Mouse (Mus musculus) Muller cell, postnatal 12 days (primary cell): ENCODE data around the gene Mmp19.

Source experiments
- DNase-seq: peaks from one replicate; pipeline ENCODE4 v3.0.0-alpha.2; 2015; ENCODE audit errors: inconsistent ontology term

Gene Mmp19

DNA sequence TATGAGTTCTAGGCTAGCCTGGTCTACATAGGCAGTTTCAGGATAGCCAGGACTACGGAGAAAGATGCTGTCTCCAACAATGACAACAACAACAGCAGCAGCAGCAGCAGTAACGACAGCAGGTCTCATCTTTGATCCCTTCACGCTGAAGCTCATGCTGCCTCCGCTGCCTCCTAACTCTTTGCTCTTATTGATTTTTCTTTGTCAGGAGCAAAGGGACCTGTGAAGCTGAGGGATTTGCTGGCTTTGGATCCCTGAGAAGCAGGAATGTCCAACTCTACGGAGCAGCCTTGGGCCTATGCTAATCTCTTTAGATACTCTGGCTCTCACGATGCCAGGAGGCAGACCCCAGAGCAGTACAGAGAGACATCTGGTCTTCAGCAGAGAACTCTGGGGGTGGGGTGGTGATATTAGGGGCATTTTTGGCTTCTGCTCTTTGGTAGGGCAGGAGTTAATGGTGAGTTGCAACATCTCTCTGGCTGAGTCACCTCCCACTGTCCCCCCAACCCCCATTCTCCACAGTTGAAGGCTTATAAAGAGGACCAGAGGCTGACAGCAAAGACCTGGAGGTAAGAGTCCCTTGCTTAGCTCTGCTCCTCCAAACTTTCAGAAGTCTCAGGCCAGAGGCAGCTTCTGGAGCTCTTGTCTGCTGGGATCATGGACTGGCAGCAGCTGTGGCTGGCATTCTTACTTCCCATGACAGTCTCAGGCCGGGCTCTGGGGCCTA lies at the start of gene Mmp19:
Mmp19 (plus strand) TSS at position 513 of the 727 bp plus-strand sequence.
- peak; percentile 62 for DNase-seq

DNA sequence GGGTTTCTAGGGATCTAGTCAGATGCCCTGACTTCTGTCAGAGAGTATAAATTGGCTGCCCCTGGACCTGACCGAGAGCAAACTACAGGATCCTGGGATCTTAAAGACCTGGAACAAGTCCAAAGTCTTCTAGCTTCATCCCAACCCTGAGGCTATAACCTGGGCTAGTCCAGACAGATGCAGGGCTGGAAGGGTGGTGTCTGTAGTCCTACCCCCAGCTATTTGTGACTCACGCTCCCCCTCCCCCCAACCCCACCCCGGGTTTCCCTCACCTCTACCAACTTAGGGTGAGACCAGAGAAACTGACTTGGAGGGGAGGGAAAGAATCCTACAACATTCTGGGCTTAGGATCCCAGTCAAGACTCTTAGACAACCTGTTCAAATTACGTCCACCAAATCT lies 48.1 kb upstream of the Mmp19 start:
- DNase-seq, result no peak

DNA sequence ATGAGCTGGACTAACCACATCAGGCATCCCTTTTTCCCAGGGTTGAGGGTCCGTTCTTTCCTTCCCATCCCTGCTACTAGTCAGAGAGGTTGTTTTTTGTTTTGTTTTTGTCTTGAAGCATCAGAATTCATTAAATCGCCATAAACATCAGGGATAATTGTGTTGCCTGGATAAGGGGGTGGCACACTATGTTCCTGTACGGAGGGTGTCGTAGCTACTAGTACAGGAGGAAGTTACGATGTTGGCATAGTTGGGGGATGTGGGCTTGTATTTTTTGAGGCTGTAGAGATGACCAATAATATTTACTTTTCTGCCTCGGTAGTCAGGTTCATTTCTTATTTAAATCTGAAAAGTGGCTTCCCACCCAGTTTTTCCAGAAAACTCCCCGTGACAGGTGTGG lies 47.5 kb upstream of the Mmp19 start:
- no peak for DNase-seq

DNA sequence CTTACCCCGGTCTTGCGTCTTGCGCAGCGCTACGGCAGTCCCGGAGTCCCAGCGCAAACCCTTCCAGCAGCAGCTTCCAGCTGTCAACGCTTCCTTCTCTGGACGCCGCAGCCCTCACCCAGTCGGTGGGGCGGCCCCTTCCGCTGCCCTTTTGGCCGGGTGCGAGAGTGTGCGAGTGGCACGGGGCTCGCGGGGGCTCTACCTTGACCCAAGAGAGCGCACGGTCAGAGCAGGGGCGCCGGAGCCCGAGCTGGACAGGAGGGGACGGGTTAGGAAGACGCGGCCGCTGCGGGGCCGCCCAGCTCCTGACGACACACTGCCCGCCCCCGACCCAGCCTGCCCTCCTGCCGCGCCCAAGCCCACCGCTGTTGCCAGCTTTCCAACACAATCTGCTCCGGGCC lies 46.9 kb upstream of the Mmp19 start:
- peak; percentile 80 for DNase-seq

DNA sequence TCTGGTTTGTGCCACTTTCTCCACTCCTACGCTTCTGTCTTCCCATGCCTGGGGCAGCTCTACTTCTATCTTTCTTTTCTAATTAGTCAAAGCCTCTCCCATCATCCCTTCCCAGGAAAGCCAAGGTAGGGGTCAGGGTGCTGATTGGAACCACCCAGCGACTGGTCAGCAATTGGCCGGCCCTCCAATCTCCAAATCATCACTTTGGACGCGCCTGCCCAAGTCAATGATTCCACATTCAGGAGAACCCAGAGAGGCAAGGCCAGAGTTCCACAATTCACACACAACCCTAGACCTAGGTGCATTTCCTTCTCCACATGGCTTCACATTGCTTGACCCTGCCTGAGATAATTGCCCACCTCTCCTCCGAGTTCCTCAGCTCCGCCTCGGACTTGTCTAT lies 46.5 kb upstream of the Mmp19 start:
- no peak for DNase-seq

DNA sequence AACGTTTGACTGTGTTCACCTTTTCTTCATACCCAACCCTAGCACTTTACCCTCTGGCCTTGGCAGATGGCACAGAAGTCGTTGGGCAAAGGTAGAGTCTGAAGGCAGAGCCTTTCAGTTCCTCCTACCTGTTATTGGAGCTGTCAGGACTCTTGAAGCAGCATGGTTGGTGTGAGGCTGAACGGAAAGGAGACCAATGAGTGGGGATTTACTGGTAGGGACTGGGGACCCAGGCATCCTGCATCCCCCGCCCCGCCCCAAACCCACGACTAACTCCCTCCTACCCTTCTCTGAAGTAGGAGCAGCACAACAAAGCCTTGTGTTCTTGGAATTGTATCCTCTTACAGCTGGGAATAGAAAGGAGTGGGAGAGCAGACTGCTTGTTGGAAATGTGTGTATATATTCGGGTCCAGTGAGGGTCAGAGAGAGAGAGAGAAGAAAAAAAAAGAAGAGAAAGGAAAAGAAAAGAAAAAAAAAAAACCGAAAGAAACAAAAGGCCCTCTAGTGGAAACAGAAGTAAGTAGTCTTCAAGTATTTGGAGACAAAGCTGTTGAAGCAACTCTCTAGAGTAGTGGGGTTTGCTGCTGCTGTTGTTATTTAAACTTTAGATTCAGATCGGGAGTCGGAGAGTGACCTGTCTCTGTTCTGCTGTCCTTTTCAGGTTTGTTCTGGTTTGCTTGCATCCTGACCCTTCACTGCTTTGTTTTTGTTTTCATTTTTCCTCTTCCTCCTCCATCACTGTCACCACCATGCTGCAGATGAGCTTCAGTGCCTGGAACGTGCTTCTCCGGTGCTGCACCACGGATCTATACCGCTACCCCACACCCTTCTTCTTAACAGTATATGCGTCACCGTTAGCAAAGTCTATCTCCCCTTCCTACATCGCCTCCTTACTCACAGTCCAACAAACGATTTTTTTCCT lies 45.8 kb upstream of the Mmp19 start, which contains the start of gene Dgka:
Dgka (minus strand) TSS at position 176 of the 922 bp plus-strand sequence.
- DNase-seq, result peak; percentile 55

DNA sequence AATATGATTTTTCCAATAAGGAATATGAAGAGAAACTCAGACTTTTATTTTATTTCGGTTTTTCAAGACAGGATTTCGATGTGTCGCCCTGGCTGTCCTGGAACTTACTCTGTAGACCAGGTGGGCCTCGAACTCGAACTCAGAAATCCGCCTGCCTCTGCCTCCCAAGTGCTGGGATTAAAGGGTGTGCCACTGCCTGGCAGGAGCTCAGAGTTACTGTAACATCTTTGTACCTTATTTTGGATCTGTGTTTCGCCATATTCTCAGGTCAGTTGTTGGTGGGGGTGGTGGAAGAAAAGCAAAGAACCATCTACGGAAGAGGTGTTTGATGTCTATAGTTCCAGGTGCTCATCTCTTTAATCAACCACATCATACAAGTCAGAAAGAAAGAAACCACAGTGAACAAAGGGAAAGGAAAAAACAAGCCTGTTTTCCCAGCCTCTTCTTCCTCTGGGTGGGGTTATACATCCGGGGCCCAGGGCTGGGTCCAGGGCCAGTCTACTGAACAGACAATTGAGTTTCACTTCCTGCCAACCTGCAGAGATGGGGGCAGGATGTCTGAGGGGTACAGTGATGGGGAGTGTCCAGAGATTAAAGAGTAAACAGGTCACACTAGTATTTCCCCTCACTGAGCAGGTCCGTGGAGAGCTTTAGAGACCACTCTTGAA lies 44.6 kb upstream of the Mmp19 start:
- no peak for DNase-seq

DNA sequence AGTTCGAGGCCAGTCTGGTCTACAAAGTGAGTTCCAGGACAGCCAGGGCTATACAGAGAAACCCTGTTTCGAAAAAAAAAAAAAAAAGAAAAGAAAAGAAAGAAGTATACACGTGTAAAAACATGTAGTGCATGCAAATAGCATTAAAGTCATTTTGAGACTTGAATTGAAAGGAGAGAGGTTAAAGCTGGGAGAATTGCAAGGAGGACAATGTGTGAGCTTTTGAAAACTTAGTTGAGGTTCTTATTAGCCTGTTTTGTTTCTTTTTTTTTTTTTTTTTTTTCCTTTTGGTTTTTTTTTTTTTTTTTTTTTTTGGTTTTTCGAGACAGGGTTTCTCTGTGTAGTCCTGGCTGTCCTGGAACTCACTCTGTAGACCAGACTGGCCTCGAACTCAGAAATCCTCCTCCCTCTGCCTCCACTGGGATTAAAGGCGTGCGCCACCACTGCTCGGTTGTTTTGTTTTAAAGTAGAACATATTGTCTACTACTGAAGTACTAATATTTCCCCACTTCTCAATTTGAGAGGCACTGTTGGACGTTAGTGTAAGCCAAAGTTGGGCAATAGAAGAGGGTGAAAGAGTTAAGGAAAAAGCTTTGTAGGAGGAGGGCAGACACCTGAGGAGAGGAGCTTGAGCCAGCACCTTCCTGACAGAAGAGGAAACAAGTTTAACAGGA lies 43.6 kb upstream of the Mmp19 start:
- no peak for DNase-seq

DNA sequence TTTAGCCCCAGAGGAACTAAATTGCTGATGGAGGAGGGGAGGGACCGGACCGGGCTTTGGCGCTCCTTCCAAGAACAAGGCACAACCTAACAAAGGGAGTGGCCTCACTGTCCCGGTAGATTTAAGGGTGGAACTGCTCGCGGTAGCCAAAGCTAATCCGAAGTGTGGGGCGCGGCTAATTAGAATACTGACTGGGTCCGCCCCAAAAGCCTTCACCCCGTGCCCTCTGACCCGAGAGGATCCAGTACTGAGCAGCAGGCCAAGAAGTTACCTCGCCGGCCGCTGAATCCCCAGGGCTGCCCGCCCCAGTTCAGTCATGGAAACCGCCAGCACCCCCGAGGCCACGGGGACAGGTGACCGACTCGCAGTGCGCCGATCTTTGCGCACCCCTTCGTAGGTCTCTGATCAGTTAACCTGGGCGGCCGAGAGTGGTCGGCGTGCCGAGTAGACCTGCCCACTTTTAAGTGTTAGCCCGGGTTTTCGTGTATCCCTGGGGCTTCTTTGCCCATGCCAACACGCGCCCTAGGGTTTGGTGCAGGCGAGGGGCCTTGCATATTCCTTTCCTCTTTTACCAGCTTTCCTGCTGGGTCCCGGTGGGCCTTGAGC lies 43.0 kb upstream of the Mmp19 start, which contains the start of gene Pym1:
Pym1 (plus strand) TSS at position 244 of the 606 bp plus-strand sequence.
- DNase-seq, result peak; percentile 47

DNA sequence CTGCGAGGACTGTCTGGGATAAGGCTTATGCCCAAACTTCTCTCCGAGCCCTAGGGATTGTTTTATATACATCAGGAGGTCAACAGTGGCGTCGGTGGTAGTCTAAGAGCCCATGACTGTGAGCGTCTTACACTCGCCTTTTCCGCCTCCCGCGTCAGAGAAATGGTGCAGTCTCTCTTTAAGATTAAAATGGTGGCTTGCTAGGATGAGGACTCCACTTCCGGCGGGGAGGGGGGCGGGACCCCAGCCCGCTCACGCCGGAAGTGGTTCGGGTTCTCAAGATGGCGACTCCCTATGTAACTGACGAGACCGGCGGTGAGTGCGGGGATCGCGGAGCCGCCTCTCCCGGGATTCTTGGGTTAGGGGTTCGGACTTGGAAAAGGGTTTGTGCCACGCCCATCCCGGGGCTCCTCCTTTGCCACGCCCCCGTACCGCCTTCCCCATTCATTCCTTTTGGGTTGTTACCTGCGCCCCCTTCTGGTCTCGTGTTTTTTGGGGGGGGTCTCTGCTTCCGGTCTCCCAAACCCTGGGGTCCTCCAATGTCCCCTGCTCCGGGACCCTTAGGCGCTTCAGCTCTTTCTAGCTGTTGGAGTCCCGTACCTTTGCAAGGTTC lies 42.4 kb upstream of the Mmp19 start:
- DNase-seq, result peak; percentile 94

DNA sequence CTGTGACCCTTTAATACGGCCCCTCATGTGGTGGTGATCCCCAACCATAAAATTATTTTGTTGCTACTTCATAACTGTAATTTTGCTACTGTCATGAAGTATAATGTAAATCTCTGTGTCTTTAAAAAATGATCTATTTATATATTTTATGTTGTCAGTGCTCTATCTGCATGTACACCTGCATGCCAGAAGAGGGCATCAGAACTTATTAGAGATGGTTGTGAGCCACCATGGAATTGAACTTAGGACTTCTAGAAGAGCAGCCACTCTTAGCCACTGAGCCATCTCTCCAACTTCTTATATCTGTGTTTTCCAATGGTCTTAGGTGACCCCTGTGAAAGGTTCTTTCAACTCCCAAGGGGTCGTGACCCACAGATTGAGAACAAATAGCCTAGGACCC lies 17.8 kb upstream of the Mmp19 start:
- DNase-seq, result no peak

DNA sequence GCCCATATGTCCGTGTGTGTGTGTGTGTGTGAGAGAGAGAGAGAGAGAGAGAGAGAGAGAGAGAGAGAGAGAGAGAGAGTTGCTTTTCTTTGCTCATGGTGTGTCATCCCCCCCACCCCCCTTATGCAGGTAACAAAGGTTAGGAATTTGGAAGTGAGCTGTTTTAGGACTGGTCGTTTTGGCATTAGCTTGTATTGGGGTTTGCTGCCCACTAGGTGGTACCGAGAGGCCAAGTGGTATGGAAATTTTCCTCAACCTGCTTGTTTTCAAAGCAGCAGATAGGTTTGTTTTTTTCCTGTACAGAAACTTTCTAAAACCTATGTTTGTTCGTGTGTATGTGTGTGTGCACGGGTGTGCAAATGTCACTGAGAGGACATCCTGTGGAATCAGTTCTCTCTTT lies 17.0 kb upstream of the Mmp19 start:
- DNase-seq, result no peak

DNA sequence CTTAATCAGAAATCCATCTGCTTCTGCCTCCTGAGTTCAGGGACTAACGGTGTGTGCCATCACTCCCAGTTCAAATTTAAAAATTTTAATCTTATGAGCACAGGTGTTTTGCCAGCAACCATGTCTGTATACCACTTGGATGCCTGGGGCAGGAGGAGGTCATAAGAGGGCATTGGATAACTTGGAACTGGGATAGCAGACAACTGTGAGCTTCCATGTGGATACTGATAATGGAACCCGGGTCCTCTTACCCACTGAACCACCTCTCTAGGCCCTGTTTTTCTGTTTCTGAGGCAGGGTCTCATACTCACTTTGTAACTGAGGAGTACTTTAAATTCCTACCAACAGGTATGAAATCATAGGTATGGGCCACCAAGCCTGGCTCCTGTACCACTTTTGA lies 12.3 kb upstream of the Mmp19 start:
- no peak for DNase-seq

DNA sequence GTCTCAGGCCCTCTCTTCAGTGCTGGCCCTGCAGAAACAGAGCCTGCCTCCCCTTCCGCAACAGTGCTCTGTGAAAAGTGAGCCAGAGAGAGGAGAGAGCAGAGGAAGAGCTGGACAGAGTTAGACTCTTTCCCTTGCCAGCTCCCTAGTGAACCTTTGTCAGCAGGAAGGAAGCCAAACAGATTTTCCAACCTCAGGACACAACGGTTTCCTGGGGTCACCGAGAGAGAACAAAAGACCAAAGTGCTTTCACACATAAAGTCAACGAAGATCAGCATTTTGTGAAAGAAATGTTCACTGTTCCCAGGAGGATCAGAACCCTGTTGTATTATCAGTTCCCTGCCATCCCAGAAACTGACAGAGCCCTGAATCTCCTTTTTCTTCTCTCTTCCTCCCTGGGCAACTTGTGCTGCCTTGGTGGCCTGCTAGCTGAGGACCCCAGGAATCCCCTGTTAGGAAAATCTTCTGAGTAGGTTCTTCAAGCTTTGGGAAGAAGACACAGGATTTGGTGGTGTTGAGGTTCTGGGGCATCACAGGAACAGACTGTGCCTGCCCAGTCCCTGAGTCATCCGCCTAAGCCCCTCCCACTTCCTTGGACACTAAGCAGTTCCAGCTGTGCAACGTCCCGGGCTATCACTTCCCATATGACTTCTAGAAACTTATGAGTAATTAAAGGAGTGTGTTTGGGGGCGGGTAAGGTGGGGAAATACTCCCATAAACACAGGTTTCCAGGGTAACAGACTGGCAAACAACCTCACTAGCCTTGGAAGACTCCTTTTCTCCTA lies 11.5 kb upstream of the Mmp19 start:
- DNase-seq, result peak; percentile 69

DNA sequence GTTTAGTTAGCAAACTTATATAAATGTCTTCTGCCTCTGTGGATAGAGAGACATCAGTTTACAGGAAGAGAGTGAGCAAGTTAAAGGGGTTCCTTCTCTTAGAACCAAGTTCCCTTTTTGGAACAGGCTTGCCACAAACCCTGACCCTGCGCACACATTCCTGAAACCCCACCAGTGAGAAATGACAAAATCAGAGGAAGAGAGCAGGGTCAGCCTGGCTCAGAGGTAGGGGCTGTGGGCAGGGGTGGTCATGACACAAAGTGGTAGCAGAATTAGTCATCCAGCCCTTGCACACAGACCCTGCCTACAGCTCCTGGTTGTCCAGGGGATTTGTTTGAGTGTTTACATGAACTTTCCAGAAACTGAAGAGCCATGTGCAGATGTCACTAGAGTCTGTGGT lies 10.5 kb upstream of the Mmp19 start:
- DNase-seq, result no peak

DNA sequence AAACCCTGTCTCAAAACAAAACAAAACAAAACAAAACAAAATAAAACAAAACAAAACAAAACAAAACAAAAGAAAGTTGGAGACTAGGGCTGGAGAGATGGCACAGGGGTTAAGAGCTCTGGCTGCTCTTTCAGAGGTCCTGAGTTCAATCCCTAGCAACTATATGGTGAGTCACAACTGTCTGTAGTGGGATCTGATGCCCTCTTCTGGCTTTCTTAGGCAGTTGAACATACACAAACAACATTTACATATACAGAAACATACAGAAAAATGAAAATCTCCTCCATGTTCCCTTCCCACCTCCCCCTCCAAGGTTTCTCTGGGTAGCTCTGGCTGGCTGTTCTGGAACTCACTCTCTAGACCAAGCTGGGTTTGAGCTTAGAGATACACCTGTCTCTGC lies 1.3 kb downstream of the Mmp19 start:
- no peak for DNase-seq

DNA sequence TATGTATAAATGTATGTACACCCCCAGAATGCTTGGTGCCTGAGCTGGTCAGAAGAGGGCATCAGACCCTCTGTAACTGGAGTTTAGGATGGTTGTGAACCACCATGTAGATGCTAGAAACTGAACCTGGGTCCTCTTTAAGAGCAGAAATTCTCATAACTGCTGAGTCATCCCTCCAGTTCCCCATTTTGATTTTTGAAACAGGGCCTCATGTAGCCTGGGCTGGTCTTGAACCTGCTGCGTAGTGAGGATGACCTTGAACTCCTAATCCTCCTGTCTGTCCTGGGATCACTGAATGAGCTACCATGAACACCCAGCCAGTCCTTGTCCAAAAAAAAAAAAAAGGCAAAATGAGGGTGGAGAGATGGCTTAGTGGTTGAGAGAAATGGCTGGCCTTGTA lies 2.5 kb downstream of the Mmp19 start:
- no peak for DNase-seq

DNA sequence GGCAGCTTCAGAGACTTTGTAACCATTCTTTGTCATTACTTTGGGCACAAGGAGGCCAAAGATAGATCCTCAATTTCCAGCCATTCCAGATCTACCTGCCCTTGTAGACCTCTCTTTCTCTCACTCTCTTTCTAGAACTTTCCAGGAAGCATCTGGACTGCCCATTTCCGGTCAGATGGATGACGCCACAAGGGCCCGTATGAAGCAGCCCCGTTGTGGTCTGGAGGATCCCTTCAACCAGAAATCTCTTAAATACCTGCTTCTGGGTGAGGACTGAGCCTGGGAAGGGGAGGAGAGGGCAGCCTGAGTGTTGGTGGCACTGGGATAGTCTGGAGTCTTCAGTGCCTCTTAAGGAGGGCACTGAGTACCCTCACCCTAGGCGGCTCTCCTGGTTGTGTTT lies 3.7 kb downstream of the Mmp19 start:
- DNase-seq, result no peak

DNA sequence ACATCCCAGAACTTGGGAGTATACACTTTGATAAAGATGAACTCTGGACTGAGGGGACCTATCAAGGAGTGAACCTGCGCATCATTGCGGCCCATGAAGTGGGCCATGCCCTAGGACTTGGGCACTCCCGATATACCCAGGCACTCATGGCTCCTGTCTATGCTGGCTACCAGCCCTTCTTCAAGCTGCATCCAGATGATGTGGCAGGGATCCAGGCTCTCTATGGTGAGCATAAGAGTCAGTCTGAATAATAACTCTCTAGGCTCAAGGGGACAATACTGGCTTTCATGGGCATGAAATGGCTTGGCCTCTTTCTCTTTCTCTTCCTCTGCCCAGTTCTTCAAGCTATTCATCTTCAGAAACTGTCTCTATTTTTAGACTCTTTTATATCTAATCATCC lies 4.9 kb downstream of the Mmp19 start:
- DNase-seq, result no peak

DNA sequence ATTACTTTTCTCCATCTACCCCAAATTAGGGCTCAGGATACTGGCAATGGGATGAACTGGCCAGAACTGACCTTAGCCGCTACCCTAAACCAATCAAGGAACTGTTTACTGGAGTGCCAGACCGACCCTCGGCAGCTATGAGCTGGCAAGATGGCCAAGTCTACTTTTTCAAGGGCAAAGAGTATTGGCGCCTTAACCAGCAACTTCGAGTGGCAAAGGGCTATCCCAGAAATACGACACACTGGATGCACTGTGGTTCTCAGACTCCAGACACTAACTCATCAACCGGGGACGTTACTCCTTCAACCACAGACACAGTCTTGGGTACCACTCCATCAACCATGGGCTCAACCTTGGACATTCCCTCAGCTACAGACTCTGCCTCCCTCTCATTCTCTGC lies 8.0 kb downstream of the Mmp19 start:
- no peak for DNase-seq
